Mouse (Mus musculus) liver, adult 2 months (tissue): ENCODE results near the gene Foxl2. TPM values are rescaled to one million over a fixed set of nuclear protein-coding genes. Genes with fewer than 3 reads are reported as not detected.
A peak's percentile ranks its signal among the peaks of the same experiment; 100 is the strongest.

Experiments used
- DNase-seq: peaks from one replicate; pipeline ENCODE4 v3.0.0-alpha.2; 2011; ENCODE audit warnings: low read depth, low spot score; ENCODE audit errors: extremely low read depth
- H3K27ac ChIP-seq: fragments of 200-500 bp; replicated peaks from 2 replicates; pipeline ENCODE4 v1.5.1; 2012; ENCODE audit warnings: low read depth, mild to moderate bottlenecking, control low read depth, inconsistent platforms, low read length; ENCODE audit not compliant: insufficient read depth
- H3K27me3 ChIP-seq: fragments of 200-500 bp; 2 replicates; pipeline ENCODE4 v1.6.1; 2012; ENCODE audit warnings: mild to moderate bottlenecking, moderate library complexity, low read length, inconsistent platforms; ENCODE audit not compliant: control insufficient read depth, insufficient read depth
- H3K36me3 ChIP-seq: fragments of 200-500 bp; 2 replicates; pipeline ENCODE4 v1.6.1; 2012; ENCODE audit warnings: low read length, inconsistent platforms; ENCODE audit not compliant: control insufficient read depth, insufficient read depth
- H3K4me1 ChIP-seq: fragments of 200-500 bp; 2 replicates; pipeline ENCODE4 v1.6.1; 2011; ENCODE audit warnings: low read length; ENCODE audit not compliant: control insufficient read depth, insufficient read depth
- H3K4me3 ChIP-seq: fragments of 200-500 bp; 2 replicates; pipeline ENCODE4 v1.5.1; 2011; ENCODE audit warnings: low read depth, mild to moderate bottlenecking, control low read depth, low read length, moderate library complexity; ENCODE audit not compliant: insufficient read depth
- H3K79me2 ChIP-seq: fragments of 200-500 bp; 2 replicates; pipeline ENCODE4 v1.6.1; 2012; ENCODE audit warnings: inconsistent platforms, mild to moderate bottlenecking, low read length, moderate library complexity; ENCODE audit not compliant: control insufficient read depth, insufficient read depth
- H3K9ac ChIP-seq: fragments of 200-500 bp; 2 replicates; pipeline ENCODE4 v1.6.1; 2012; ENCODE audit warnings: low read depth, mild to moderate bottlenecking, control low read depth, inconsistent platforms, low read length
- CTCF ChIP-seq: fragments of 200-500 bp; IDR thresholded peaks from 2 replicates; pipeline ENCODE4 v1.5.1; 2011; ENCODE audit warnings: low read depth, low read length, control low read depth
- POLR2A ChIP-seq: fragments of 200-500 bp; IDR thresholded peaks from 2 replicates; pipeline ENCODE4 v1.6.1; 2011; ENCODE audit warnings: low read length, control low read depth; ENCODE audit not compliant: insufficient read depth; ENCODE audit errors: extremely low read depth
- WGBS: fragments of 180-500 bp; shearing (Covaris S2); methylation state at CpG from one replicate; pipeline ENCODE4 v1.1.7; 2018; 5-methylcytosine and 5-hydroxymethylcytosine counted together
- polyA plus RNA-seq: library from polyadenylated mRNA; depleted of rRNA; stranded (reverse); fragments of >200 nt; gene quantifications from 2 replicates; pipeline ENCODE4 v1.2.3, GENCODE M21; 2012
- total RNA-seq: library from RNA; depleted of rRNA; stranded (reverse); fragments of >200 nt; gene quantifications from 2 replicates; pipeline ENCODE4 v1.2.3, GENCODE M21; 2014

Foxl2 gene
- total and polyA plus RNA-seq, 2 experiments: not detected

DNA sequence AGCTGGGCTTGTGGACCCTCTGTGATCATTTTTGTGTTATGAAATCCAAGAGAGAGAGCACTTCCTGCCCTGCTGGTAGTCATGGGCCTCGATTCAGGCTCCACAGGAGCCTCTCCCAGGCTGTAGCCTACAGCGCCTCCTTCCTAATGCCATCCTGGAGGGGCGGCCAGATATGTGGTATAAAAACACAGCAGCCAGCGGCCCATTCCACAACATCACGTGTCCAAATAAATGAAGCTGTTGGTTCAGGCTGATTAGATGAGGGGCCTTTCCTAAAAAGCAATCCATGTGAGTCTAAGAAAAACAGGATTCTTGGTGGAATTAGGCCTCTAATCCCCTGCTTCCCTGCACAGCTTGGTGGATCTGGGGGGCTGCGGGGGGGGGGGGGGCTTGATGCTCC, 22.2 kb upstream of the Foxl2 start:
- Histone ChIP-seq H3K27ac (no peak overlapping the region), H3K4me3 (no peak overlapping the region), H3K27me3 (no peaks in the 10 kb centered on the region), H3K9ac (no peak overlapping the region), H3K4me1 (no peaks in the 10 kb centered on the region), H3K36me3 (no peaks in the 10 kb centered on the region), H3K79me2 (no peaks in the 10 kb centered on the region)
- WGBS: 54% methylated on average over 6 of the region's 6 CpGs
- TF ChIP-seq CTCF (no peak), POLR2A (no peak)
- no peak for DNase-seq

DNA sequence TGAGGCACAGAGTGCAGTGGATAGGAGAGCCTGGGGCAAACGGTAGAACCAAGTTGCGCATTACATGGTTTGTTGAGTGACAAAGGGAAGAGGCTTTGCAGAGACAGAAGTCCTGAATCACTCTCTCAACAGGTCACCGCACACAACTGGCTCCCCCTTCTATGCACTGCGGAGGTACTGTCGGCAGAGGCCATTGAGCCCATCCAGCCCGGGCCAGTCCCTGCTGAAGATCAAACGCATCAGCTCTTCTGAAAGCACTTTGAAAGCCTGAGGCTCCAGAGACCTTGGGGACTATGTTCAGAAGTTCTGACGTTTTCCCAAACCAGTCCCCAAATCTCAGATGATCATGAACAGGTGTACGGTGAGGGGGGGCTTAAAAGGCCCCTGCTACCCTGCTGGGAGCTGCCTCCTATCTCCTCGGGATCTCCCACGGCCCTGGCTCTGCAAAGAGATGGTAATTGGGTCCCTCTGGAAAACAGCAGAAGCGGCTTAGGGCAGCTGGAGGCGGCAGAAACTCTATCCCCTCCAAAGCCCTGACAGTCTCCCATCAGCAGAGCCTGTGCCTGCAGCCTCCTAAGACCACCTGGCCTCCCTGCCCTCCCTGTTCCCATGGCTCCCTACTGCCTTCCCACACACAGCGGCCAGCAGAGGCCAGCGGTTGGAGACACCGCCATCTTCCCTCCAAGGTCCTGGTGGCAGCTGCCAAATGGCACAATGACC, 19.7 kb upstream of the Foxl2 start:
- peaks cover 2% of the 10 kb centered on the region; the same call in 1 of the 2 replicates for H3K27me3 ChIP-seq
- no peaks in the 10 kb centered on the region for H3K79me2 ChIP-seq
- H3K9ac ChIP-seq: no peak overlapping the region
- TF ChIP-seq CTCF (no peak), POLR2A (no peak)
- no peaks in the 10 kb centered on the region for H3K36me3 ChIP-seq
- no peak overlapping the region for H3K4me3 ChIP-seq
- no peak for DNase-seq
- H3K27ac ChIP-seq: no peak overlapping the region
- 29% methylated on average over 16 of the region's 16 CpGs for WGBS
- no peaks in the 10 kb centered on the region for H3K4me1 ChIP-seq

DNA sequence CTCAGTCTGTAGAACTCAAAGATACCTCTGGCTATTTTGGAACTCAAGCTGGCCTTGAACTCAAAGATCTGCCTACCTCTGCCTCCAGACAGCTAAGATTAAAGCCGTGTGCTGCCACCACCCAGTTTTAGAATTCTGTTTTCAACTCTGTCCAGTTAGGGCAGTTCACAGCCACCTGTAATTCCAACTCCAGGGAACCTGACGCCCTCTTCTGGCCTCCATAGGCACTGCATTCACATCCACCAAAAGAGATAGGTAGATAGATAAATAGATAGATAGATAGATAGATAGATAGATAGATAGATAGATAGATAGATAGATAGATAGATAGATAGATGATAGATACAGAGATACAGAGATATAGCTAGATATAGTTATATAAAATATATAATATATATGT, 15.8 kb upstream of the Foxl2 start:
- peaks cover 2% of the 10 kb centered on the region; the same call in 1 of the 2 replicates for H3K27me3 ChIP-seq
- H3K4me1 ChIP-seq: no peaks in the 10 kb centered on the region
- H3K27ac ChIP-seq: no peak overlapping the region
- H3K4me3 ChIP-seq: no peak overlapping the region
- WGBS: 18% methylated on average over 2 of the region's 2 CpGs
- TF ChIP-seq CTCF (peak; percentile 48; the same call in 1 of the 2 replicates), POLR2A (no peak)
- DNase-seq: peak; percentile 7
- no peaks in the 10 kb centered on the region for H3K36me3 ChIP-seq
- no peaks in the 10 kb centered on the region for H3K79me2 ChIP-seq
- no peak overlapping the region for H3K9ac ChIP-seq

DNA sequence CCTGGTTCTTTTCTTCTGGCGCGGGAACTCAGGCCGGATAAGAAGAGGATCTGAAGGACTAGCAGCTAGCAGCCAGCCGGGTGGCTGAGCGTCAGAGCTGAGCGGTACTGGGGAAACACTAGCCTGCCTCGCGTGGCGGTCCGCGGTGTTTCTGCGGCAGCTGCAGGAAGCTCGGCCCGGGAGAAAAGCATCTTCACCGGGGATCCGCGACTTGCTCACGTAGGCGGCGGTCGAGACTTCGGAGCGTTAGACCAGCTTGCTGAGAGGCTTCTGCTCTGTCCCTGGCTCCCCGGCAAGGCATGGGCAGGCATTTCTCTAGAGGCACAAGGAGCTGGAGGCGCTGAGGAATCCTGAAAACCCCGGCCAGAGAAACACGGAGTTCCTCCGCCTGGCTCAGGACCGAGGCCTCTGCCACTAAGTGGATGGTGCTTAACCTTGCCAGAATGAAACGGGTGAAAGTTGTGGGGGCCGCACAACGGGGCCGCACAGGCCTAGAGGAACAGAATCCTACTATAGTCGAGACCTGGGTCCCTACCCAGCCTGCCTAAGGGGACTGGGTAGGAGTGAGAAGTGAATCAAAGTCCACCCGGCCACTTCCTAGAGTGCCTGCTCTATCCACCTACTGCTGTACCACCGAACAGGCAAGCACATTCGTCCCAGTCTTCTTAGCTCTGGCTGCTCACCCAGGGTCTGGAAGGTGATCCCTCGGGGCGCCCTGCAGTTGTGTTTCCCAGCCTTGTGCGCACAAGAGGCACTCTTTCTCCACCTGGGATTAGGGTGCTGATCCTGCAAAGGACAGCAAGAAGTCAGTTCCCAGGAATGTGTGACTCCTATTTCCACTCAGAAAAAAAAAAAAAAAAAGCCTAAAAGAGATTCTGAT, 2.7 kb upstream of the Foxl2 start:
- peaks cover 51% of the 10 kb centered on the region for H3K27me3 ChIP-seq
- WGBS: 3% methylated on average over 40 of the region's 40 CpGs

DNA sequence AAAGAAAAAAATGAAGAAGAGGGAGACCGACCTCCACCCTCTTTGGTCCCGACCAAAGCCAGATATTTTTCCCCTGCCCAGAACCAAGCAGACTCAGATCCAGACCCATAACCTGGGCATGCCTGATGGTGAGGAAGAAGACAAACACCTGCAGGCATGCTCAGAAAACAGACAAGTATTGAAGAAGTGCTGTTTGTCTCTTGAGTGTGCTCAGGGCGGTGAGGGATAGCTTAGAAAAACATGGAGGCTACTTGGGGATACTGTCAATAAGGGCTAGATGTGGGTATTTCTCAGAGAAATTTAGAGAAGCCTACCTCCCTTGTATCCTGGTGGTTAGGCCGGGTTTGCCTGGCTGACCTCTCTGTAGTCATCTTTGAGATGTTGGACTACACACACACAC, 1.8 kb upstream of the Foxl2 start:
- Histone ChIP-seq H3K79me2 (no peaks in the 10 kb centered on the region), H3K36me3 (no peaks in the 10 kb centered on the region), H3K4me3 (no peak overlapping the region), H3K9ac (no peak overlapping the region), H3K27ac (no peak overlapping the region), H3K4me1 (no peaks in the 10 kb centered on the region), H3K27me3 (peaks cover 51% of the 10 kb centered on the region)
- no peak for DNase-seq
- WGBS: 2% methylated on average over 4 of the region's 4 CpGs
- no peak for TF ChIP-seq CTCF
- TF ChIP-seq POLR2A: no peak

More for the DNA sequence above, 2.7 kb upstream of the Foxl2 start:
- Histone ChIP-seq H3K36me3 (no peaks in the 10 kb centered on the region), H3K27ac (no peak overlapping the region), H3K4me1 (no peaks in the 10 kb centered on the region), H3K9ac (no peak overlapping the region), H3K4me3 (no peak overlapping the region), H3K79me2 (no peaks in the 10 kb centered on the region)
- no peak for DNase-seq
- TF ChIP-seq CTCF (no peak), POLR2A (no peak)
